Mouse (Mus musculus): Measurements from ENCODE around the gene Lbx1. TPM values are rescaled to one million over a fixed set of nuclear protein-coding genes. Genes with fewer than 3 reads are reported as not detected.

Lbx1 gene
- total RNA-seq (2014; fragmentation: Nextera tagmentation) (not detected in 2 replicates), total RNA-seq (2017) (0.06 TPM in 1 of 2 replicates, not detected in the other), polyA plus RNA-seq (2012) (not detected in 2 replicates)

DNA sequence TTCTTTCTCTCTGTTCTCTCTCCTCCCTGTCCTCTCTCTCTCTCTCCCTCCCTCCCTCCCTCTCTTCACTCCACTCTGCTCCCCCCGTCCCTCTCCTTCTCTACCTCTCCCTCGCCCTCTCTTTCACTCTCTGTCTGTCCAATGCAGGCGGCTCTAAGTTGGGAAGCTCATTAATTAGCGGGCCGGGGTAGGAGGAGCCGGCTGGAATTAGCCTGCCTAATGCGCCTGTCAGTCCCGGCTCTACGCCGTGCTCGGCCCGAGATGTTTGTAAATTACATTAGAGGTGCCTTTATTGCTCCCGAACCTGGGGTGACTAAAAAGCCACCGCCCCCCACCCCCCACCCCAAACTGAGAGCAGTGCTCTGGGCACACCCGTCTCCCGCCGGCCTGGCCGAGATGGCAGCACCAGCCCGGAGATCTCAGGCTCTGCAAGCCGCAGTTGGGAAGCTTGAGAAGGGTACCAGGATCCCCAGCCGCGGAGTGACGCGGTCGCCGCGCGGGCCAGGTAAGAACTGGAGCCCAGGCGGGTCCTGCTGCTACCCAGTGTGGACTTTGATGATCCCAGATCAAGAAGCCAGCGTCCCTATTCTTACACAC is at the start of gene Lbx1:
Lbx1 (minus strand) TSS at position 47 of the 597 bp plus-strand sequence.
- ATAC-seq (ENCODE audit: extremely low read depth, insufficient number of reproducible peaks, low FRiP score, poor library complexity, severe bottlenecking) = no peak
- peak within 1 kb of the TSS; percentile 33; the same call in 1 of the 2 replicates for H3K4me3 ChIP-seq (ENCODE audit: low read depth, low read length)

DNA sequence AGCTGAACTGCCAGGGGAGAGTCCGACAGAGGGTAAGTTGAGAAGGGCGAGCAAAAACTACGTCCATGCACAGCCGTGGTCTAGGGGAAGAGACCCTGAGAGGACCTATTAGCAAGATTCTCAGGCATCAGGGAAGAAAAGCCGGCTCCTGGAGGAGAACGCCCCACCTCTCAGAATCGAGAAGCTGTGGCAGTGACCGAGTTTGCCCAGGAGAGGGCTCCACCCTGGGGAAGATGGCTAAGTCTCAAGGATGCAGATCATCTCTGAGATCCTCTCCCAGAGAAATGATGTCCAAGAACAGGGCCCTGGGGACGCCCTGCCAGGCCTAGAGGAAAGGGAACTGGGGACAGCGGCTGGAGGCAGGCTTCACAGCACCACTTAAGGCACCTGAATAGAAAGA is 47.7 kb upstream of the Lbx1 start:
- TF ChIP-seq CTCF (IDR thresholded peaks at IDR 0.05; ENCODE audit: low read depth, low read length) (no peak), TAL1 (conservative IDR thresholded peaks at IDR 0.05; ENCODE audit: low read depth, low read length) (no peak), GATA1 (IDR thresholded peaks at IDR 0.05; ENCODE audit: borderline replicate concordance, low read length) (no peak), POLR2AphosphoS5 (IDR thresholded peaks at IDR 0.05; ENCODE audit: insufficient replicate concordance, low read depth, low read length) (no peak), GATA2 (IDR thresholded peaks at IDR 0.05; ENCODE audit: borderline replicate concordance, low read depth, low read length) (no peak)
- Histone ChIP-seq H3K4me3 (ENCODE audit: low read depth, low read length) (no peak overlapping the region), H3K9me3 (replicated peaks) (no peaks in the 10 kb centered on the region), H3K27me3 (ENCODE audit: insufficient read depth, low read length) (peaks cover 13% of the 10 kb centered on the region), H3K4me1 (ENCODE audit: insufficient read depth, low read depth, low read length) (no peaks in the 10 kb centered on the region), H3K36me3 (replicated peaks) (no peaks in the 10 kb centered on the region)
- ATAC-seq (ENCODE audit: extremely low read depth, insufficient number of reproducible peaks, low FRiP score, poor library complexity, severe bottlenecking) = no peak
- no peak for DNase-seq (ENCODE audit: low spot score)

More for the DNA sequence above, at the start of gene Lbx1:
- Histone ChIP-seq H3K27me3 (ENCODE audit: insufficient read depth, low read length) (peaks cover 45% of the 10 kb centered on the region), H3K4me1 (ENCODE audit: insufficient read depth, low read depth, low read length) (no peaks in the 10 kb centered on the region), H3K36me3 (replicated peaks) (no peaks in the 10 kb centered on the region), H3K9me3 (replicated peaks) (peaks cover 51% of the 10 kb centered on the region)
- TF ChIP-seq POLR2AphosphoS5 (IDR thresholded peaks at IDR 0.05; ENCODE audit: insufficient replicate concordance, low read depth, low read length) (no peak), GATA2 (IDR thresholded peaks at IDR 0.05; ENCODE audit: borderline replicate concordance, low read depth, low read length) (no peak), CTCF (IDR thresholded peaks at IDR 0.05; ENCODE audit: low read depth, low read length) (no peak), GATA1 (IDR thresholded peaks at IDR 0.05; ENCODE audit: borderline replicate concordance, low read length) (no peak), TAL1 (conservative IDR thresholded peaks at IDR 0.05; ENCODE audit: low read depth, low read length) (no peak)
- no peak for DNase-seq (ENCODE audit: low spot score)

DNA sequence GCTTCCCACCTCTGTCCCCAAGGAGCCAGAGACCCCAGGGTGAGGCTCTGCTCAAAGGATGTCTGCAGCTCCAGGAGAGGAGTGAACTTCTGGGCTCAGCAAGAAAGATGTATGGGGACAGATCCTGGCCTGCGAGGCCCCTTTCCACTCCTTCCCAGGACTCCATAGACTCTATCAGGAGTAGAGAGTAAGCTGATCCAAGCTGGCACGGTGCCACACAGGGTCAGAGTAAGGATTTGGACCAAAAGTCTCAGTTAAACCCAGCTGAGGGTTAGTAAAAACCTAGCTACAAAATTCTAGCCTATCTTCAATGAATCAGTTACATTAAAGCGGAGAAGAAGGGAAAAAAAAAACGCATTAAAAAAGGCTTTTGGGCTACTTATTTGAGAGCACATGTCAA is 40.6 kb upstream of the Lbx1 start:
- Histone ChIP-seq H3K27me3 (ENCODE audit: insufficient read depth, low read length) (peaks cover 15% of the 10 kb centered on the region), H3K4me1 (ENCODE audit: insufficient read depth, low read depth, low read length) (no peaks in the 10 kb centered on the region), H3K36me3 (replicated peaks) (no peaks in the 10 kb centered on the region), H3K4me3 (ENCODE audit: low read depth, low read length) (no peak overlapping the region), H3K9me3 (replicated peaks) (no peaks in the 10 kb centered on the region)
- DNase-seq (ENCODE audit: low spot score) = no peak
- TF ChIP-seq TAL1 (conservative IDR thresholded peaks at IDR 0.05; ENCODE audit: low read depth, low read length) (no peak), GATA2 (IDR thresholded peaks at IDR 0.05; ENCODE audit: borderline replicate concordance, low read depth, low read length) (no peak), POLR2AphosphoS5 (IDR thresholded peaks at IDR 0.05; ENCODE audit: insufficient replicate concordance, low read depth, low read length) (no peak), GATA1 (IDR thresholded peaks at IDR 0.05; ENCODE audit: borderline replicate concordance, low read length) (no peak), CTCF (IDR thresholded peaks at IDR 0.05; ENCODE audit: low read depth, low read length) (no peak)
- ATAC-seq (ENCODE audit: extremely low read depth, insufficient number of reproducible peaks, low FRiP score, poor library complexity, severe bottlenecking) = no peak

DNA sequence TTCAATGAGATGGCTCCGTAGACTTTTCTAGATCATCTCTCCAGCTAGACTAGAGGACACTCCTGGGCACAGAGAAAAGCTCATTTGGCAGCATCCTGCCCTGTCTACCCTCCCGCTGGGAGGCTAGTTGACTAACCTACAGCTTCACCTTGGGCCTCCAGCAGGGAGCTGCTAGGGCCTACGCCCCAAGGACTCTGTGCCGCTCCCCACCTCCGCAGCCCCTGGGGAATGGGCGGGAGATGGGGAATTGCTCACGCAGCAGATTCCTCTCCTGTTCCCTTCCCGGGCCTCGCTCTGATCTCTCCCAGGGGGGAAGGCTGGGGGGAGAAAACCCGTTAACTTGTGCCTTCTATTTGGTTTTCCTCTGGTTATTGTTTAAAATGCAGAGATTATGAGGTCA is 36.4 kb upstream of the Lbx1 start:
- H3K27me3 ChIP-seq (ENCODE audit: insufficient read depth, low read length) = peaks cover 20% of the 10 kb centered on the region
- ATAC-seq (ENCODE audit: extremely low read depth, insufficient number of reproducible peaks, low FRiP score, poor library complexity, severe bottlenecking) (no peak), DNase-seq (ENCODE audit: low spot score) (no peak)

DNA sequence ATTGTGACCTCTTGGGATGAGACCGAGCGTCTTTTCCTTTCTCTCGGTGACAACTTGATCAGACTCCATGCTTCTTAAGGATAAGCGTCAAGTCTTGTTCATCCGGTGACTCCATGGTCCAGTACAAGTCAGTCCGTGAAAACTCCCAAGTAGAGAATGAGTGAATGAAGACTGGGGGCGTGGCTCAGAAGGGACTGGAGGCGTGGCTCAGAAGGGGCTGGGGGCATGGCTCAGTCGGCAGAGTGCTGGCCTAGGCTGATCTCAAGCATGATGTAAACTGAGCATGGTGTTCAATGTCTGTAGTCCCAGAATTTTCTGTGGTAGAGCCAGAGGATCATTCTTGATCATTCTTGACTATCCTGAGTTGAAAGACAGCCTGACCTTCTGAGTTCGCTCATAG is 27.4 kb upstream of the Lbx1 start:
- Histone ChIP-seq H3K4me3 (ENCODE audit: low read depth, low read length) (no peak overlapping the region), H3K4me1 (ENCODE audit: insufficient read depth, low read depth, low read length) (no peaks in the 10 kb centered on the region), H3K9me3 (replicated peaks) (no peaks in the 10 kb centered on the region), H3K36me3 (replicated peaks) (no peaks in the 10 kb centered on the region), H3K27me3 (ENCODE audit: insufficient read depth, low read length) (peaks cover 10% of the 10 kb centered on the region)
- DNase-seq (ENCODE audit: low spot score) = no peak
- TF ChIP-seq GATA1 (IDR thresholded peaks at IDR 0.05; ENCODE audit: borderline replicate concordance, low read length) (no peak), POLR2AphosphoS5 (IDR thresholded peaks at IDR 0.05; ENCODE audit: insufficient replicate concordance, low read depth, low read length) (no peak), GATA2 (IDR thresholded peaks at IDR 0.05; ENCODE audit: borderline replicate concordance, low read depth, low read length) (no peak), TAL1 (conservative IDR thresholded peaks at IDR 0.05; ENCODE audit: low read depth, low read length) (no peak), CTCF (IDR thresholded peaks at IDR 0.05; ENCODE audit: low read depth, low read length) (no peak)
- no peak for ATAC-seq (ENCODE audit: extremely low read depth, insufficient number of reproducible peaks, low FRiP score, poor library complexity, severe bottlenecking)

More for the DNA sequence above, 36.4 kb upstream of the Lbx1 start:
- no peaks in the 10 kb centered on the region for H3K36me3 ChIP-seq (replicated peaks)
- no peaks in the 10 kb centered on the region for H3K4me1 ChIP-seq (ENCODE audit: insufficient read depth, low read depth, low read length)
- no peak overlapping the region for H3K4me3 ChIP-seq (ENCODE audit: low read depth, low read length)
- TF ChIP-seq TAL1 (conservative IDR thresholded peaks at IDR 0.05; ENCODE audit: low read depth, low read length) (no peak), CTCF (IDR thresholded peaks at IDR 0.05; ENCODE audit: low read depth, low read length) (no peak), POLR2AphosphoS5 (IDR thresholded peaks at IDR 0.05; ENCODE audit: insufficient replicate concordance, low read depth, low read length) (no peak), GATA1 (IDR thresholded peaks at IDR 0.05; ENCODE audit: borderline replicate concordance, low read length) (no peak), GATA2 (IDR thresholded peaks at IDR 0.05; ENCODE audit: borderline replicate concordance, low read depth, low read length) (no peak)
- no peaks in the 10 kb centered on the region for H3K9me3 ChIP-seq (replicated peaks)

DNA sequence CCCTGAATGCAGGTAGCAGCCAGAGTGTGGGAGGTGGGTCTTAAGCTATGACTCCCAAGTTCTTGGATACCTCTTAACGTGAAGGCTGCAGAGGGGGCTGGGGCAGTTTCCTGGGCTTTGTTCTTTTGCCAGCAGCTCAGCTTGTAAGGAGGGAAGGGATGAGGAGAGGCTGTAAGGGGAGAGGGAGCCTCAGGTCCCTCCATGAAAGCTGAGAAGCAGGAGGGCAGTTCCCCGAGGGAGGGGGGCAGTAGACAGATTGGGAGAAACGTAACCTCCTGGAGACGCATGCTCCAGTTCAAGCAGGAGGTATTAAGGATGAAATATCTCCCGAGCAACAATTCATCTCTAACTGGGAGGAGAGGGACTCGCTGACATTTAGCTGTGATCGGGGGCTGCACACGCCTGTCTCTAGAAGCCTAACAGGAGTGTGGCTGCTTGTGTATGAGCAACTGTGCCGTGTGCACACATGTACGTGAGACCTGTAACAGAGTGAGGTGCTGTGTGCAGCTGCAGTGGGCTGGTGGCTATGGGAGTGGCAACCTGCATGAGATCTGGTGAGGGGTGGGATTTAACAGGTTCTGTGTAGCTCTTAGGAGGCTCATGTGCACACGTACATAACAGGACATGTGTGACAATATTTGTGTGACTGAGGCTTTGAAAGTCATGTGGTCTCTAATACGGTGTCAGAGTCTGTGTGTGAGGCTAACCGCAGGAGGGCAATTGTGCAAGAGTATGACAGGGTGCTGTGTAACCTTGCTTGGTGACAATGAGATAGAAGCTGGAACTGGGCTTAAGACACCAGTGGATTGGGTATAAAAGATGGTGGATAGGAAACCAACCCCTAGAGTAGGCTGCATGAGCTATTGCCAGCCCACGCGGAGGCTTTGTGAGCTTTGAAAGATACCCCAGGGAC is 22.1 kb upstream of the Lbx1 start:
- no peaks in the 10 kb centered on the region for H3K4me1 ChIP-seq (ENCODE audit: insufficient read depth, low read depth, low read length)
- no peaks in the 10 kb centered on the region for H3K9me3 ChIP-seq (replicated peaks)
- ATAC-seq (ENCODE audit: extremely low read depth, insufficient number of reproducible peaks, low FRiP score, poor library complexity, severe bottlenecking) = no peak
- no peak for DNase-seq (ENCODE audit: low spot score)
- H3K36me3 ChIP-seq (replicated peaks) = no peaks in the 10 kb centered on the region
- TF ChIP-seq TAL1 (conservative IDR thresholded peaks at IDR 0.05; ENCODE audit: low read depth, low read length) (no peak), CTCF (IDR thresholded peaks at IDR 0.05; ENCODE audit: low read depth, low read length) (no peak), GATA1 (IDR thresholded peaks at IDR 0.05; ENCODE audit: borderline replicate concordance, low read length) (no peak)
- peaks cover 14% of the 10 kb centered on the region for H3K27me3 ChIP-seq (ENCODE audit: insufficient read depth, low read length)
- H3K4me3 ChIP-seq (ENCODE audit: low read depth, low read length) = no peak overlapping the region
